Mouse (Mus musculus) liver, adult (tissue): ENCODE results near the gene Sept3.

ENCODE experiments used
- GATA4 ChIP-seq: IDR thresholded peaks from 2 replicates; pipeline ENCODE4 v1.6.1; 2014; ENCODE audit warnings: mild to moderate bottlenecking, low read length; ENCODE audit not compliant: insufficient replicate concordance

The Sept3 gene

GRCm38 (mm10) chr15:82274593-82274926, at the start of gene Sept3:
TSS of gene Sept3 (plus strand) at chr15:82274893.
- TF ChIP-seq GATA4: no peak

GRCm38 (mm10) chr15:82225769-82226168, 48.9 kb upstream of the Sept3 start:
- no peak for TF ChIP-seq GATA4

GRCm38 (mm10) chr15:82229542-82230045, 45.1 kb upstream of the Sept3 start:
- TF ChIP-seq GATA4: no peak

- TF ChIP-seq GATA4: no peak
These were observed 44.5 kb upstream of the Sept3 start for GRCm38 (mm10) chr15:82230098-82230611.

GRCm38 (mm10) chr15:82231100-82231499, 43.6 kb upstream of the Sept3 start:
- TF ChIP-seq GATA4: no peak

GRCm38 (mm10) chr15:82231591-82232378, 42.9 kb upstream of the Sept3 start:
- TF ChIP-seq GATA4: no peak

GRCm38 (mm10) chr15:82232651-82233050, 42.0 kb upstream of the Sept3 start:
- no peak for TF ChIP-seq GATA4

GRCm38 (mm10) chr15:82235661-82236060, 39.0 kb upstream of the Sept3 start:
- no peak for TF ChIP-seq GATA4

GRCm38 (mm10) chr15:82236565-82236964, 38.1 kb upstream of the Sept3 start:
- TF ChIP-seq GATA4: no peak

- TF ChIP-seq GATA4: no peak
These were observed 31.4 kb upstream of the Sept3 start for GRCm38 (mm10) chr15:82243311-82243710.

GRCm38 (mm10) chr15:82243742-82244114, 31.0 kb upstream of the Sept3 start:
- no peak for TF ChIP-seq GATA4

GRCm38 (mm10) chr15:82244115-82244804, 30.4 kb upstream of the Sept3 start, which contains the start of gene Cenpm:
TSS of gene Cenpm (minus strand) at chr15:82244748.
- TF ChIP-seq GATA4: no peak

- TF ChIP-seq GATA4: no peak
These were observed 27.4 kb upstream of the Sept3 start for GRCm38 (mm10) chr15:82247131-82247776.

- TF ChIP-seq GATA4: no peak
These were observed 23.1 kb upstream of the Sept3 start for GRCm38 (mm10) chr15:82251579-82251978.

- no peak for TF ChIP-seq GATA4
These were observed 22.6 kb upstream of the Sept3 start, which contains the start of gene 1500009C09Rik for GRCm38 (mm10) chr15:82252097-82252496. TSS of gene 1500009C09Rik (plus strand) at chr15:82252397.
